Mouse (Mus musculus) yolk sac, embryonic 10.5 days (tissue): ENCODE measurements around the gene Kctd15.

ENCODE experiments used
- DNase-seq: peaks from one replicate; pipeline ENCODE4 v3.0.0-alpha.2; 2017; ENCODE audit warnings: low spot score

Kctd15 gene

DNA sequence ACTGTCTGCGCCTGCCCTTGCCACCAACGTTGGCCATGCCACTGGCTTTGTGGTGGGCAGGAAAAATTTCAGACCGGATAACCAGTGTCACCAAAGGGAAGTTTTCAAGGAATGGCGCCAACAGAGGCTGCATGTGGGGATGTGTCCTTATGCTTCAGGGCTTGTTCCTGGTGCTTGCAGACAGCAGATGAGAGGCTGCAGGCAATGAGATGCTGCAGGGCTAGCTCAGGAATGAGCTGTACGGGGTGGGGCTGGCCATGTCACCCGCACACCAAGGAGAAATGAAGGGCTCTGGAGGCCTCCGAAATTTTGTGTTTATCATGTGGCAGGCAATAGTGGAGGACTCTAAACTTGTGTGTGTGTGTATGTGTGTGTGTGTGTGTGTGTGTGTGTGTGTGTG lies 6.6 kb upstream of the Kctd15 start:
- no peak for DNase-seq

DNA sequence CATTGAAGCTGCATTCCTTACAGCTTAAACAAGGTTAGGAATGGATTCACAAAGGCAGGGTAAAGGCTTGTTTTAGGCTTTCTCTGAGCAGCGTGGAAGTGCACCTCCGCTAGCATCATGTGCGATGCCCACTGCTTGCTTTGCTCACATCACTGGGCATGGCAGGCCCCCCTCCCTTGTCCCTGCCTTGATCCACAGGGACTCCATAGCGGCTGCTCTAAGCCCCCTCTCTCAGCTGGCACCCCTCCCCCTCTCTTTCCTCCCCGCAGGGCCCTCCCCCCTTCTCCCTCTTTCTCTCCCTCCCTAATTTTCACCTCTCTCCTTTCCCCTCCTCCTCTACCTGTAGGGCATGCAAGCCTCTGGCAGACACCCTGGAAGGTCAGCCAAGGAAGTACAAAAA lies 5.7 kb upstream of the Kctd15 start:
- no peak for DNase-seq

DNA sequence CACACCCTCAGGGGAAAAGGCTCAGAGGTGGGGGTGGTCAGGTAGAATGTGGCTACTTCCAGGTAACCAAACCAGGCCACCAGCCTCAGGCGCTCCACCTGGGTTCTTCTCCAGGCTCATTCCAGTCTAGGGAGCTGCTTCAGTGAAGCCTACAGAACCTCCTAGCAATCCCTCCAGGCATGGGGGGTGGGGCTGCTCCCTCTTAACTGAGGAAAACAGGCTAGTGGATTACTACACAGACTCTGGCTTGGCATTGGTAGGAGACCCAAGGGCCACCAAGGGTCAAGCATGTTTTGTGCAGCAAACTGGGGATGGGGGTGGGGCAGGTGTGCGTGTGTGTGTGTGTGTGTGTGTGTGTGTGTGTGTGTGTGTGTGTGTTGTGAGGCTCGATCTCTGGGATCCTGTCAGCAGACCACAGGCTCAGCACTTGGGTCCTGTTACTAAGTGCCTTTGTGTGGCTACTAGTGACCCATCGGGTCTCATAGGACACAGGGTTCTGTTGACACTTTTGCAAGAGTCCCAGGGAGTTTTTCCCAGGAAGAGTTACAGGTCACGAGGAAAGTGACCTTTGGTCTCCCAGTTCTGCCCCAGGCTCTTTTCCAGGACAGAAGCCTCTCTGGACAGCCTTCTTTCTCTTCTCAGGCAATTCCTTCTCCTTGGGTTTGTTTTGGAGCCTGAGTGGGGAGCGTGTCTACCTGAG lies 3.0 kb upstream of the Kctd15 start:
- peak; percentile 82 for DNase-seq

DNA sequence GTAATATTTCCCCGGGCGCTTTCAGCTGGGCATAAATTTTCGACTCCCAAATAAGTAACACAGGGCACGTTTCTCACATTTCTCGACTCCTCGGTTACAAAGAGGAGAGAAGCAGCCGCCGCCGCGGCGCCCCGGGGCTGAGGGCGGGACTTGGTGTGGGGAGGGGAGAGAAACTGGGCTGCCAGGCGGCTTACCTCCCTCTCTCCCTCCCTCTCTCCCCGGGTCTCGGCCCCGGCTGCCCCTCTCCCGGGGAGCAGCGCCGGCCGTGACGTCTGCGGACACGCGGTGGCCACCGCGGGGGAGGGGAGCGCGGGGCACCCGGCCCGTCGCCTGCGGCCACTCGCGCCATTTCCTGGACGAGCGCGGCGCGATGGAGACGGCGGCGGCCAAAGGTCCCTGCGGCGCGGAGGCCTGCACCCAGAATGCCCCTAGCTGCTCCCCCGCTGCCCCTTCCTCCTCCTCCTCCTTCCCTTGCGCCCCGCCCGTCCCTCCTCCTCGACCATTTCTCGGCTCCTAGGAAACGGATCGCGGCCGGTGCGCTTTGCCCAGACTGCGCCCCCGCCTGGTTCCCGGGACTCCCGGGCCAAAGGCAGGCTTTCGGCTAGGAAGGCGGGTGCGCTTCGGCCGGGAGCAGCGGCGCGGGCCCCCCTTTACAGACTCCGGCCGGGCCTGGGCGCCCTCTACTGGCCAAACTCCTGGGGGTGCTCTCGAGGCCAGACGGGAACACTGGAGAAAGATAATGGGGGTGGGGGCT lies 1.3 kb downstream of the Kctd15 start:
- DNase-seq = peak; percentile 89

DNA sequence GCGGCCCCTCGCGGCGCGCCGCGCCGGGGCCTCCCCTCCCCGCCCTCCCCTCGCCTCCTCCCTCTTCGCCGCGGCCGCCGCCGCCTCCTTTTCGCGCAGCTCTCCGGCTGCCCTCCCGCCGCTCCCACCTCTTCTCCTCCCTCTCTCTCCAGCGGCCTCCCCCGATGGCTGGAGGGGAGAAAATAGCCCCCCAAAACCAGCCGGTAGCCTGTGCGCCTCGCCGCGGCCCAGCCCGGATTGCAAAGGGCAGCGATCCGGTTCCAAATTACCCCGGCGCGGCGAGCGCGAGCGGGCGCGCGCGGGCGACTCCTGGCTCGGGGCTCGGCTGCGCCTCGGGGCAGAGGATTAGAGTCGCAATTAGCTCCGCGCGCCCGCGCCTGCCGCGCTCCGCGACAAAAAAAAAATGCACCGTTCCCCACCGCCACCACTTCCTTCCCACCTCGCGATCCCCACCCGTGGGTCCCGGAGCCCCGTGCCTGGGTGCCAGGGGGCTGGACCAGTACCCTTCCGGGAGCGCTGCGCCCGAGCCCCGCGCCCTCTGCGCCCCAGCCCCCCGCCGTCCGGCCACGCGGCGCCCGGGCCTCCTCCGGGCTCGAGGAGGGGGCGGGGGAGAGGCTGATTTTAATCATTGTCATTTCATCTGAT lies 2.0 kb downstream of the Kctd15 start:
- DNase-seq = peak; percentile 71

DNA sequence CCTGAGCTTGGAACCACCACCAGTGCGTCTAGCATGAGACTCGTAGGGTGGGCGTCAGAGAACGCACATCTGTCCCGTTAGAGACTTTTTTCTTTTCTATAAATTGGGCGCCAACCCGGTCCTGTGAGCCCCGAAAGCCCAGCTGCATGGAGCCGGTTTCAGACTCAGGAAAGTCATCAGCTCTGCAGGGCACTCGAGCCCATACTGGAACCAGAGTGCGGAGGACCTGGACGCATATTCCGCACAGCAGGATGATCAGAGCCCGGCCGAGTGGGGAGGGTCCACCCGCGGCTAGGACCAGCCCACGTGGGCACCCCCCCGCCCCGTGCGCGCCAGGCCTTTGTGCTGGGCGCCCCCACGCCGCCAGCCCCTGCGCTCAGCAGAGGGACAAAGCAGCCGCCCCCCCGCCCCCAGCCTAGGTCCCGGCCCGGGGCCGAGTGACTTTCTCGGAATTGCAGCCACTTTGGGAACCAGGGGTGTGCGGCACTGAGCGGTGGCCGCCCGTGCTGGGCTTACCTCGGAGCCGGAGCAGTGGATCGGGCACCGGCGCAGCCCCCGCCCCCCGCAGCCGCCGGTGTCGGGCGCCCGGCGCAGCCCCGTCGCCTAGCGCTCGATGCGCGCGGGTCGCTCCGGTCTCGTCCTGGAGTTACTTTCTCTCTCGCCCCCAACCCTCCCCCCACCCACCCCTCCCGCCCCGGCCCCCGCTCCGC lies 2.6 kb downstream of the Kctd15 start:
- DNase-seq = peak; percentile 51

DNA sequence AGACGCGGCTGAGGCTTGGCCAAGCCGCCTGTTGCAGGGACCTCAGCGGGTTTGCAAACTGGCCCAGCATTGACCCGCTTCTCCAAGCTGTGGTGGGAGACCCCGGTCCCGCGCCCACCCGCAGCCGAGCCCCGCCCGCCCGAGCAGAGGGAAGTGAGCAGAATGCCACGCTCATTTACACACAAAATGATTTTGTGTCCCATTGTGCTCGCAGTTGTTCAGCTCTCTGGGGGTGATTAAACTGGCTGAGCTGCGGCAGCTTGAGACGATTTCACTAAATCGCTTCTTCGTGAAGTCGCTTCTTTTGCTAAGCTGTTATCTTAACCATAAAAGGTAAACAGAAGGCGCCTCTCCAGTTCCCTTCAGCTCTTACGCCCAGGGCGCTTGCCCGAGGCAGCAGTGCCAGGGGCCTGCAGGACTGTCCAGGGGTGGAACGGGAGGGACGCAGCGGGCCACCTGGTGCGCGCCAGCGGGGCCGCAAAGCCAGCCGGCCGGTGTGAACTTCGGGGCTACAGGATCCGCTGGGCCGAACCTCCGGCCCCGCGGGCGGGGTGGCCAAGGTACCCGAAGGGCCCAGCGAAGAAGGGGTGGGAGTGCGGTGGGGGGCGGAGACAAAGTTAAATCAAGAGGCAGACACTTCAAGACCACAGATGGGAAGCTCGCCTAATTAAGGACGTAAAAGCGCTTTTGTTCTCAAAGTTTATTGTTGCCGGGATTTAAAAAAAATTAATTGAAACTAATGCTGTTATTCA lies 3.6 kb downstream of the Kctd15 start:
- no peak for DNase-seq

DNA sequence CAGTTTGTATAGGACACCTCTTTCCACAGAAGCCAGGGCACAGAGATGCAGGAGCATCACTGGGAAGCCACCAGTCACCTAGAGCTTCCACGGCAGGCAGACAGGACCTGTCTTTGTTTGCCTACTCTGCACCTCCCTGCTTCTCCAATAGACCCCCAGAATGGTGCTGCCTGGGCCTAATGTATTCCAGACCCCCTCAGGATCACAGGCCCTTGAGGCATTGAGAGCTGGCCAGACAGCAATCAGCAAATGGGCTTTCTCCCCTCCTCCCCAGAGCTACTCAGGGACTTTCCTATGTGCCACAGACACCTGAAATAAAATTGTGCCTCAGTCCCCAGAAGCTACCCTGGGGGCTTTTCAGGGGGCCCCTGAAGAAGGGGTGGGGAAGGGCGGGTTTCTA lies 5.2 kb downstream of the Kctd15 start:
- no peak for DNase-seq

DNA sequence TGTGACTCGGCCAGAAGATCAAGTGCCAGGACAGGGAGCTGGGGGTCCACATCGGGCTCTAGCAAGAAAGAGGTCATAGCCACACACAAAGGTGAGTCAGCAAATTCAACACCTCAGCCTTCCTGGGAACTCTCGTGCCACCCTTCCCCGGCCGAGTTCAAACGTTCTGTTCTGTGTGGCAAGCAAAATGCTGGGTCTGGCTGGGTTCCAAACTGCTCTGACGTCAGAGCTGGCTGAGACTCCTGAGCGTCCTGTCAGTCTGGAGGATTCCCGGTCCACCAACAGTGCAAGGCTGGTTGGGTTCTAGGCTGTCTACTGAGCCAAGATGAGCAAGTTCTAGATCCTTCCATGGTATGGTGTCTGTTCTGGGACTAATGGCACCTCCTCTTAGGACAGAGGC lies 9.5 kb downstream of the Kctd15 start:
- DNase-seq = no peak

DNA sequence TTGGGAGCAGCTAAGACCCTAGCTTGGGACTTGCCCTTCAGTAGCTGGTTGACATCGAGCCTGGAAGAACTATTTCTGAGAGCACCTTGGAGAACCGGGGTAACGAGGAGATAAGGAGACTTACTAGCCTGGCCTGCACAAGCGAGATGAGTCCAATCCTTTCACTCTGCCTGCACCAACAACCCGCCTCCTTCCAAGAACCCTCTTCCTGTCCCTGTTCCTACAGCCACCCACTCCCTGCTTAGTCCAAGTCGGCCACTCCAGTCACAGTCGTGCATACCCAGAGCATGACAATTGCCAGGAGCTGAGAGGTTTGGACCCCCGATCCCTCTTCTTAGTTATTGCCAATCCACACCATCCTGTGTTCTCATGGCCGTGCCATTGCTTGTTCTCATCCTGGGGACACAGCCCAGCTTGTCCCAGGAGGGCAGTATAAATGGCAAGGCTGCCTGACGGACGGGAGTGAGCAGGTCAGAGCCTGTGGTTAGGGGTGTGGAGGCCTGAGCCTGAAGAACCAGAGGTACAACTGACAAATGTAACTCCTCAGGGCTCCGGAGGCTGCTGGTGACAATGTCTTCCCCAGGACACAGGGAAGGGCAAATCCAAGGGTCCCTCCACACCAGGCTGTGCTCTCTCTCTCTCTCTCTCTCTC lies 10.3 kb downstream of the Kctd15 start:
- no peak for DNase-seq

DNA sequence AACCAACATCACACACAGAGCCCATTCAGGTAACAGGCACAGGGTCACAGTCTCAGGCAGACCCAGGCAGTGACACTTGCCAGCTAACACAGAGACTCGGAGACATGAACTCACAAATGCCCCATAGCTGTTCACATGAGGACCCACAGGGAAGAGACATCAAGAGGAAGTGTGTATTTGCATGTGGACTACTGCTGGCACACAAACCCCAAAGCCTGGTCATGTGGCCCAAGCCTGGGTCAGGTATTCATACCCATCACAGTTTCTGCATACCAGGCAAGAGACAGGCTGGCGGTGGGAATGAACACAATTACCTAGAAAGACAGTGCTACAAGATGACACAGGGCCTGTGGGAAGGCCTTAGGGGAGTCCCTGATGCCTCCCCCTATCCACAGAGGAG lies 10.9 kb downstream of the Kctd15 start:
- no peak for DNase-seq

DNA sequence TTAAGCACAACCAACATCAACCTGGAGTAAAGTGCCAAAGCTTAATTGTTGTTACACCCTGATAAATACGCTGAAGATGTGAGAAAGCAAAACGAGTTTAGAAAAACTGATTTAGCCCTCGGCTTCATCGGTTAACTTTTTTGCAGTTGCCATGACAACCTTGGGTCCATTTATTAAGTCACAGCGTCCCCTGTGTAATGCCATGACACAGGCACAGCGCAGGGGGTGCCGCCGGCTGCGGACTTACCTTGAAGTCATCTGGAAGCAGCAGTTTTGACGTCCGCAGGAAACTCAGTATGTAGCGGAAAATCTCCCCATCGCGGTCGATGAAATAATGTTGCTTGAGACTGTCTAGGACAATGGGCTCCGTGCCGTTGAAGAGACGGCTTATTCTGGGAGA lies 11.9 kb downstream of the Kctd15 start:
- no peak for DNase-seq

DNA sequence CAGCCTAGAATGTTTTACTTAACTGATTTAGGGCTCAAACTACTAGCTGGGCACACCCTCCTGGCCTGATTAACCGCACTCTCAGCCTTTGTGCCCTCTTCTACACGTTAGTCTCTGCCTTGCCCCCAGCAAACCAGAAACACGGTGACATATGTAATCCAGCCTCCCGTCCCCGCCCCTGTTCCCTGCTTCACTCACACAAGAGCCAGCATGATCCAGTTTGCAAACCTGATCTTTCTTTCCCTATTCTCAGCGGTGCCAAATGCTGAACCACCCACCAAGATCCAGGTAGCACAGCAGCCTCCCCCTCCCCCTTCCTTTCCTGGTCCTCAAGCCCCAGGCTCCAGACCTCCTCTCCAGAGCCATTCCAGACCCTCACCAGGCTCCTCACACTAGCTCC lies 13.2 kb downstream of the Kctd15 start:
- DNase-seq = no peak

DNA sequence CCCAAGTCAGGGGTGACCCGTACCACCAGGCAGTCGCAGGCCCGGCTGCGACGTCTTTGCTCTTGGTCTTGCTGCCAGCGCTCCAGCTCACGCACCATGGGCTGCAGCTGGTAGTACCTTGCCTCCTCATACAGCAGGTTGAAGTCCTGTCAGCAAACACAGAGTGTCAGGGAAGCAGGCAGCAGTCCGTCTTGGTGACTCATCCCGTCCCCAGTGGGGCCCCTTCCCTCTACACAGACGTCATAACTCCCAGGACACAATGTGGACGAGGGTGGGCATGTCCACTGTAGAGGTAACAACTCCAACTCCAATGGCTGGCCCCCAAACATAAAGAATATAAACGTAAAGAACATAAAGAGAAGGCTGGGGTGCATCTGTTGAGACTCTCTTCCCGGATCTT lies 14.6 kb downstream of the Kctd15 start:
- no peak for DNase-seq

DNA sequence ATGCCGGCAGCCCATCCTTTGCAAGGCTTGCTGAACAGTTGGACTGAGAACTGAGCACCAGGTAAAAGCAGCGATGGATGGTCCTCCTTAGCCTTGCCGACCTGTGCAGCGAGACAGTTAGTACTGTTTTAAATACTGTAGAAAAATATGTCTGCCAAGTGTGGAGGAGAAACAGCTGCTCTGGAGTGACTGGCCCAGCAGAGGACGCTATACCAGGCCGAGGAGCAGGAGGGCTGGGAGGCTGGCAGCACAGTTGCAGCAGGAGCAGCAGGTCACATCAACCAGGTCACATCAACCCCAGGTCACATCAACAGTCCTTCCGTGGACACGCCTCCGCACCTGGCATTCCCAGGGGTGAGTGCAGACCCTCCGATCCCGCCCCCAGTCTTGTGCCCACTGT lies 16.7 kb downstream of the Kctd15 start:
- DNase-seq = no peak

DNA sequence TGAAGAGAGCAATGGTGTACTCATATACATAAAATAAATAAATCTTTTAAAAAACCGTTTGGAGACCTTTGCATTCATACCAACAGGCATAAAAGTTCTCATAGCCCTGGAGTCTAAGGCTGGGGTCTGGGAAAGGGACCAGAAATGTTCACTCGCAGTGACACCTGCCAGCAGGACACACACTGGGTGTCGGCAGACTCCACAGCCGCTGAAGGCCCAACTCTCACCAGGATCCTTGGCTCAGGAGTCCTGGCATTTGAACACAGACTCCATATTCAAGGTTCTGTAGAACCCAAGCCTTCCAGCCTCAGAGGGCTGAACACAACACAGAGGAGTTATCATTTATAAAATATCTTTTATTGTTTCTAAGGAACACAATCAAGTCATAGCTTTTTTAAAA lies 19.9 kb downstream of the Kctd15 start:
- no peak for DNase-seq

DNA sequence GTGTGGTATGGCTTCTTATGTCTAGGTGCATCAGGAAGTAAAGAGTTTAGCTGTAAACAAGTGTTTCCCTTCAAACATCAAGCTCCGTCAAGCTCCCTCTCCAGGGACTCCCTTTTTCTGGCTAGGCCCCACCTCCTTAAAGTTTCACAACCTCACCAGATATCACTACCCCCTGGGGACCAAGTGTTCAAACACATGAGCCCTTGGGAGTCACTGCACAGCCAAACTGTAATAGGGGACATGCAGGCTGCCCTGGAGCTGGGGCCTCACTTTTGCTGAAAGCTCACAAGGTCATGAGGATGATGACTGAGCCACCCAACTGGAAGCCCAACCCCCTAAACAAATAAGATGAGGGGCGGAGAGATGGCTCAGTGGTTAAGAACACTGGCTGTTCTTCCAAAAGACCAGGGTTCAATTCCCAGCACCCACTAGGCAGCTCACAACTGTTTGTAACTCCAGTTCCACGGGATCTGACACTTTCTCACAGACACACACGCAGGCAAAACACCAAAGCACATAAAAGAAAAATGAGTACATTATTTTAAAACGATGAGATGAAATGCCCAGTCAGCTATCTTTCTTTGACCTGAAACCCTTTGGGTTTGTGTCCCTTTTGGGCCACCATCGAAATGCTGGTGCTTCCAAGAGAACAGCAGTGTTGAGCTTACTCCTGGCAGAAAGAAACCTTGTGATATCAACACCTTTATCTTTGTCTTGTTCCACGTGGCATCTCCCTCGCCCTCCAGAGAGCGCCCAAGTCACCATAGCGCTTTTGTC lies 23.4 kb downstream of the Kctd15 start:
- DNase-seq = no peak

DNA sequence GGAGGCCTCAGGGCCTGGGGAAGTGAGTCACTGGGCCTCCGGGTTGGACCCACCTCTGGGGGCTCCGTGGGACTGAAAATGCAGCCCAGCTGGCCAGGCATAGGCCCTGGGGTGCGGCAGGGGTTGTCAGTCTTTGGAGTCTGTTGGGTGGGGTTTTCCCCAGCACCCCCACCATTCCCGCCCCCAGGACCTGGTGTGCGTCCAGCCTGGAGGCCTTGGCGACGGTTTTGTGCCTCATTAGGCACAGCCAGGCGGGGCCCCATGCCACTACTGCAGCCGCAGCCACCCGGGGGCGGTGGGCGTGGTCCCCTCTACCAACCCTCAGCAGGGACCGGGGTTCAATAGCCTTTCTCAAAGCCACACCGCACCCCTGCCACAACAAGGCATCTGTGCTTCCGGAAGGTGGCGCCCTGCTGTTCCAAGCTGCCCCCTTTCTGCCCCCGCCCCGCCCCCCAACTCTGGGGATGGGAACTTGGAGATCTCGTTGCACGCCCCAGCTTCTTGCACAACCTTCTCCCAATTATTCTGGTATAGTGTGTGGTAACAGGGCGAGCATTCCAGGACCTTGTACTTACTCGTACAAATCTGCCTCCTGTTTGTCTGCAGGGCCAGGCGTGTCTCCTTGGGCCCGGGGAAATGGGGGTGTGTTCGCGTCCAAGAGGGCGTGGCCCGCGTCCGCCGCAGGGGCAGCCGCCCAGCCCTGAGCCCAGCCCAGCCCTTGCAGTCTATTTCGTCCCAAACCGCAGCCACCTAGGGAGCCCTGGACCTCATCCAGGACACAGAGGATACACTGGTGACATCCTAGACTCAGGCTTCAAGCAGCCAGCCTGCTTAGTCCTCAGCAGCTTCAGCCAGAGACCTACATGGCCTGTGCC lies 26.1 kb downstream of the Kctd15 start:
- peak; percentile 31 for DNase-seq

DNA sequence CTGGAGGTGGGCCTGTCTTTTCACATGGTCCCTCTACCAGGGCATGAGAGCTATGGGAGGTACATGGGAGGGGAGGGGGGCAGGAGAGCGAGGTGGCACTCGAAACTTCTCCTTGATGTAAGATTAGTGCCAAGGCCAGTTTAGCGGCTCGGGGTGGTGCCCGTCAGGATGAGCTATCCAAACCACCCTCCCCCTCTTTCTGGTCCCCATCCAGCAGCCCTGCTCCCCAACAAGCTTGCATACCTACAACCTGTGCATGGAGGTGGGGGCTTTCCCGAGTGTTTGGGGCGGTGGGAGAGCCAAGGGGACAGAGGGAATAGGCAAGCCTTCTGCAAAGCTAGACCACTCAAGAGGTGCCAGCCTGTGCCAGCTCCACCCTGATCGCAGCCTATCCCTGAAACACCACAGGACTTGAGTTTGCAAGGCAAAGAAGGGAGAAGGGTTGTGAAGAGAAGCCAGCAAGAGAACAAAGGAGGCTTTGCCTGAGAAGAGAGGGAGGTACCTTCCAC lies 26.8 kb downstream of the Kctd15 start:
- DNase-seq = no peak
